Mouse (Mus musculus) intestine, postnatal 0 days (tissue): ENCODE results near the gene Mrps18c. TPM values are rescaled to one million over a fixed set of nuclear protein-coding genes. Genes with fewer than 3 reads are reported as not detected.

Experiments
- ATAC-seq: fragments of 200-750 bp; cut with Nextera tagmentation; 2 replicates; pipeline ENCODE4 v1.8.0; 2017; ENCODE audit warnings: mild to moderate bottlenecking, moderate TSS enrichment, moderate library complexity
- H3K27ac ChIP-seq: fragments of 300-500 bp; sonication (generic); 2 replicates; pipeline ENCODE4 v1.5.1; 2014; ENCODE audit warnings: mild to moderate bottlenecking, low read depth, low read length, moderate library complexity
- H3K27me3 ChIP-seq: fragments of 300-500 bp; sonication (generic); replicated peaks from 2 replicates; pipeline ENCODE4 v1.6.1; 2014; ENCODE audit warnings: low read length, mixed read lengths; ENCODE audit not compliant: control insufficient read depth, insufficient read depth
- H3K36me3 ChIP-seq: fragments of 300-500 bp; sonication (generic); 2 replicates; pipeline ENCODE4 v1.6.1; 2014; ENCODE audit warnings: mild to moderate bottlenecking, moderate library complexity; ENCODE audit not compliant: control insufficient read depth, insufficient read depth
- H3K4me1 ChIP-seq: fragments of 300-500 bp; sonication (generic); replicated peaks from 2 replicates; pipeline ENCODE4 v1.6.1; 2014; ENCODE audit warnings: antibody characterized with exemption, low read length, mixed read lengths; ENCODE audit not compliant: control insufficient read depth, insufficient read depth
- H3K4me2 ChIP-seq: fragments of 300-500 bp; sonication (generic); replicated peaks from 2 replicates; pipeline ENCODE4 v1.6.1; 2014; ENCODE audit warnings: low read depth, mild to moderate bottlenecking, moderate library complexity
- H3K4me3 ChIP-seq: fragments of 300-500 bp; sonication (generic); 2 replicates; pipeline ENCODE4 v1.5.1; 2014; ENCODE audit warnings: low read depth, low read length
- H3K9ac ChIP-seq: fragments of 300-500 bp; sonication (generic); 2 replicates; pipeline ENCODE4 v1.6.1; 2014; ENCODE audit warnings: mild to moderate bottlenecking, low read depth, low read length
- H3K9me3 ChIP-seq: fragments of 300-500 bp; sonication (generic); 2 replicates; pipeline ENCODE4 v1.6.1; 2016; ENCODE audit warnings: mixed run types; ENCODE audit not compliant: control insufficient read depth
- CTCF ChIP-seq: sonication (generic); IDR thresholded peaks from 2 replicates; pipeline ENCODE4 v1.5.1; 2016; ENCODE audit warnings: low read depth, mild to moderate bottlenecking, control low read depth, antibody characterized with exemption, moderate library complexity
- WGBS: fragments of 180-500 bp; shearing (Covaris S2); extraction: QIAGEN DNeasy Blood & Tissue Kit; methylation state at CpG from one replicate; pipeline ENCODE4 v1.1.7; 2014; 5-methylcytosine and 5-hydroxymethylcytosine counted together
- polyA plus RNA-seq: library from polyadenylated mRNA; unstranded; fragments of >200 nt; fragmentation: Nextera tagmentation; extraction: Ambion mirVana; gene quantifications from 2 replicates; pipeline ENCODE4 v1.2.1, GENCODE M21; 2015

Gene Mrps18c
- polyA plus RNA-seq, 1 experiment from 2014 or later: 203 TPM

- peaks cover 34% of the 10 kb centered on the region for H3K36me3 ChIP-seq
- no peak for ATAC-seq
- H3K27ac ChIP-seq: no peak overlapping the region
- H3K4me3 ChIP-seq: no peak overlapping the region
- H3K27me3 ChIP-seq: no peaks in the 10 kb centered on the region
- no peak overlapping the region for H3K4me2 ChIP-seq
- no peak overlapping the region for H3K9ac ChIP-seq
- H3K9me3 ChIP-seq: no peaks in the 10 kb centered on the region
- TF ChIP-seq CTCF: no peak
- 91% methylated on average over 7 of the region's 7 CpGs for WGBS
- H3K4me1 ChIP-seq: no peaks in the 10 kb centered on the region
Observed at GRCm38 (mm10) chr5:100761736-100762135, 36.7 kb upstream of the Mrps18c start.

DNA sequence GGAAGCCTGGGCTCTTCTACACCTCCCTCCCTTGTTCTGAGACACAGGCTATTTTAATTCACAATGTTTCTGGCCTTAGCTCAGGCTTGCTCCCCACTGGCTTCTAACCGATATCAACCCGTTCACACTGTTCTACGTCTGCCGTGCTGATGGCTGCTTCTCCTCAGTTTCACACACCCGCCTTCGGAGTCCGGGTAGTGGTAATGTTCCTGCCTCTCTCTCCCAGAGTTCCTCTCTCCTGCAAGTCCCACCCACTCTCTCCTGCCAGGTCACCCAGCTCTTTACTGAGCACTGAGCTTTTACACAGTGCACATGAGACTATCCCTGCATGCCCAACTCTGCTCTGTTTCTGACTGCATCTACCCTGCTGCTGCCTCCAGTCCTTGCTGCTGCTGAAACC is 32.4 kb upstream of the Mrps18c start:
- no peaks in the 10 kb centered on the region for H3K27me3 ChIP-seq
- WGBS: 92% methylated on average over 7 of the region's 7 CpGs

DNA sequence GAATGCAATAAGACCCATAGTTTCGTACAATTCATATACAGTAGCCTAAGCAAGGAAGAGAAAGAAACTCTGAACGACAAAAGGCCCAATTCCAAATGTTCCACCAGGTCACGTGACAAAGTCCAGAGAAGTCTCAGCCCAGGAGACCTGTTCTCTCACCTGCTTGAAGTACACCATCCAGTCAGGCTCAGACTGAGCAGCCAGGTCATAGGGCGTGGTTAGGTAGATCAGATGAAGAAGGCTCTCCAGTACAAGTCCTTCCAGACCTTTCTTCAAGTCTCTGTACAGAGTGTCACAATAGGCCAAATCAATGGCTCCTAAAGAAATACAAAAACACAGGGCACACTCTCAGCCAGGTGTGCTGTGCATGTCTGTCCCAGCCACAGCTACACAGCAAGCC is 26.9 kb upstream of the Mrps18c start:
- no peak for TF ChIP-seq CTCF
- Histone ChIP-seq H3K4me2 (no peak overlapping the region), H3K9ac (no peak overlapping the region), H3K27me3 (no peaks in the 10 kb centered on the region), H3K4me3 (no peak overlapping the region), H3K4me1 (no peaks in the 10 kb centered on the region), H3K9me3 (no peaks in the 10 kb centered on the region), H3K36me3 (peaks cover 50% of the 10 kb centered on the region), H3K27ac (no peak overlapping the region)
- peak; percentile 22; the same call in 1 of the 2 replicates for ATAC-seq
- WGBS: 74% methylated on average over 4 of the region's 4 CpGs

More for the DNA sequence above, 32.4 kb upstream of the Mrps18c start:
- H3K9me3 ChIP-seq: no peaks in the 10 kb centered on the region
- H3K4me1 ChIP-seq: no peaks in the 10 kb centered on the region
- no peak overlapping the region for H3K4me3 ChIP-seq
- H3K27ac ChIP-seq: no peak overlapping the region
- no peak for TF ChIP-seq CTCF
- no peak overlapping the region for H3K9ac ChIP-seq
- peaks cover 66% of the 10 kb centered on the region for H3K36me3 ChIP-seq
- no peak overlapping the region for H3K4me2 ChIP-seq
- ATAC-seq: no peak

GRCm38 (mm10) chr5:100775778-100776404 is 22.5 kb upstream of the Mrps18c start:
- Histone ChIP-seq H3K4me3 (no peak overlapping the region), H3K4me1 (no peaks in the 10 kb centered on the region), H3K36me3 (peaks cover 30% of the 10 kb centered on the region; the same call in 1 of the 2 replicates), H3K9me3 (no peaks in the 10 kb centered on the region), H3K4me2 (peak overlapping the region; percentile 41), H3K9ac (no peak overlapping the region), H3K27me3 (no peaks in the 10 kb centered on the region), H3K27ac (no peak overlapping the region; the same call in 1 of the 2 replicates)
- no peak for TF ChIP-seq CTCF
- peak; percentile 56 for ATAC-seq
- 41% methylated on average over 13 of the region's 13 CpGs for WGBS

GRCm38 (mm10) chr5:100776900-100777299 is 21.5 kb upstream of the Mrps18c start:
- Histone ChIP-seq H3K9ac (no peak overlapping the region), H3K4me3 (no peak overlapping the region), H3K9me3 (no peaks in the 10 kb centered on the region), H3K27me3 (no peaks in the 10 kb centered on the region), H3K36me3 (peaks cover 25% of the 10 kb centered on the region; the same call in 1 of the 2 replicates), H3K4me1 (no peaks in the 10 kb centered on the region), H3K4me2 (no peak overlapping the region), H3K27ac (no peak overlapping the region)
- no peak for ATAC-seq
- 85% methylated on average over 5 of the region's 5 CpGs for WGBS
- TF ChIP-seq CTCF: no peak

DNA sequence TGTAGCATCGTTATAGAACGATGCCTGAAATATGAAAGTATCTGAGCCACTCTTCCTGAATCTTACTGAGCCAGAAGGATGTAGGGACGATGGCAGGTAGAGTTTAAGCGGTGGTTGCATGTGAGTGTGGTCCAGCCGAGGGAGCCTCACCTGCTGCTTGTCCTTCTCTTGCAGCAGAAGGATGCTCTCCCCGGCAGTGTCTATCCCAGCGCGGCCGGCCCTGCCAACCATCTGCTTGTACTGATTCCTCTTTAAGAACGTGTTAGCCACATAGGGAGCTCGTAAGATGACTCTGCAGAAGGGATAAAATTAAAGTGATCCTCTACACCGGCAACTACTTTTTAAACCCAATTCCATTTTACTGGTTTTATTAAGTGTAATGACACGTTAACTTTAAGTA is 19.4 kb upstream of the Mrps18c start:
- TF ChIP-seq CTCF: no peak
- Histone ChIP-seq H3K4me2 (no peak overlapping the region), H3K9ac (no peak overlapping the region), H3K4me3 (no peak overlapping the region), H3K27ac (no peak overlapping the region), H3K27me3 (no peaks in the 10 kb centered on the region), H3K9me3 (no peaks in the 10 kb centered on the region), H3K36me3 (peaks cover 33% of the 10 kb centered on the region), H3K4me1 (no peaks in the 10 kb centered on the region)
- 95% methylated on average over 13 of the region's 13 CpGs for WGBS
- no peak for ATAC-seq

DNA sequence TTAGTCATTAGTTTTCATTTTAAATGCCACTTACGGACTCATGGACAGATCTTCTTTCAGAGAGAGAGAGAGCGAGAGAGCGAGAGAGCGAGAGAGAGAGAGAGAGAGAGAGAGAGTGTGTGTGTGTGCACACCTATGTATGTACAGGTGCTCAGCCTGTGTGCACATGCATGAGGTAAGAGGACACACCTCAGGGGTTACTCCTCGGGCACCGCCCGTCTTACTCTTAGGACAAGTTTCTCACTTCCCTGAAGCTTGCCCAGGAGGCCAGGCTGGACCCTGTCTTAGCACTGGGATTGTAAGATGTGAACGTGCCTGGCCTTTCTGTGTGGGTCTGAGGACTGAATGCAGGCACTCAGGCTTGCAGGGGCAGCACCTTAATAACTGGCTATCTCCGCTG is 10.9 kb upstream of the Mrps18c start:
- Histone ChIP-seq H3K4me2 (no peak overlapping the region), H3K27ac (no peak overlapping the region), H3K4me3 (no peak overlapping the region), H3K27me3 (no peaks in the 10 kb centered on the region), H3K4me1 (no peaks in the 10 kb centered on the region), H3K9ac (no peak overlapping the region), H3K9me3 (no peaks in the 10 kb centered on the region), H3K36me3 (peaks cover 72% of the 10 kb centered on the region)
- WGBS: 89% methylated on average over 9 of the region's 9 CpGs
- no peak for TF ChIP-seq CTCF
- no peak for ATAC-seq
